Mouse (Mus musculus): ENCODE measurements around the gene Atm. TPM values are rescaled to one million over a fixed set of nuclear protein-coding genes. Genes with fewer than 3 reads are reported as not detected.

The Atm gene
- polyA plus RNA-seq, 1 experiment: 6.0 TPM

GRCm38 (mm10) chr9:53450609-53451008, 85.9 kb downstream of the Atm start:
- H3K4me1 ChIP-seq (ENCODE audit: control insufficient read depth, insufficient read depth, insufficient read length, low read length): no peaks in the 10 kb centered on the region
- no peak overlapping the region for H3K4me3 ChIP-seq (ENCODE audit: insufficient read depth, low read depth, low read length)
- no peak overlapping the region for H3K27ac ChIP-seq (replicated peaks; ENCODE audit: low read depth, low read length)

- H3K4me1 ChIP-seq (ENCODE audit: control insufficient read depth, insufficient read depth, insufficient read length, low read length): no peaks in the 10 kb centered on the region
Observed at GRCm38 (mm10) chr9:53435830-53436570, 100.5 kb downstream of the Atm start.

DNA sequence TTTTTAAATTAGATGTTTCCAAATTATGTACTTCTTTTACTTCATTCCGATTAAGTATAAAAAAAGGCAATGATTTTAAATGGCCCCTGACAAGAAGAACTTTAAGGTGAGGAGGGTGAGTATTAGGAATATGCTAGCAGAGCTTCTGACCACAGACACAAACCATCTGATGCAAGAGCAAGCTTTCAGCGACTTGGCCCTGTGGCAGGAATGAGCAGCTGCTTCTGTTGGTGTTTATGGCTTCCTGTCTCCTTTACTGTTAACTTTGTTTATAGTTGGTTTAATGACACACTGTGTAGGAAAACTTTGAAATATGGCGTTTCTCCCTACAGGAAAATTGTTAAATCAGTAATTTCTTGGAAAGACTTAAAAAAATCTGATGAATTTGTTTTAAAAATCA, 108.9 kb downstream of the Atm start:
- Histone ChIP-seq H3K4me1 (ENCODE audit: control insufficient read depth, insufficient read depth, insufficient read length, low read length) (no peaks in the 10 kb centered on the region), H3K4me3 (ENCODE audit: insufficient read depth, low read depth, low read length) (no peak overlapping the region), H3K27ac (replicated peaks; ENCODE audit: low read depth, low read length) (no peak overlapping the region)

More at GRCm38 (mm10) chr9:53435830-53436570, 100.5 kb downstream of the Atm start:
- Histone ChIP-seq H3K4me3 (ENCODE audit: insufficient read depth, low read depth, low read length) (no peak overlapping the region), H3K27ac (replicated peaks; ENCODE audit: low read depth, low read length) (no peak overlapping the region)

DNA sequence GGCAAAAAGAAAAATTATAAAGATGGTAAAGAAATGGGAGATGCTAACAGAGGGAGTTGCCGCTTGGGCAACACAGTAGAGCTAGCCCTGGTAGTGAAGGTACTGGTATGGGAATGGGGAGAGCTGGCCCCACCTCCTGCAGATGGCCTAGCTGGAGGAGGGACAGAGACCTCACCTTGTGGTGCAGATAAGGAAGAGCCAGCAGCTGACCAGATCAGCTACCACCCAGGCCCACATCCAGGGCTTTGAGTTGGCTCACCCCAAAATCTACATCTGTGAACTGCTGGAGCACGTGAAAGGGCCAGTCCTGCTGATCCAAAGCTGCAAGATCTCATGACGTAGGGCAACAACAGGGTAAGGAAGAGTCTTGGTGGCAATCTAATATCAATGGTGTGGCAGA, 109.8 kb downstream of the Atm start:
- Histone ChIP-seq H3K4me3 (ENCODE audit: insufficient read depth, low read depth, low read length) (no peak overlapping the region), H3K4me1 (ENCODE audit: control insufficient read depth, insufficient read depth, insufficient read length, low read length) (no peaks in the 10 kb centered on the region), H3K27ac (replicated peaks; ENCODE audit: low read depth, low read length) (no peak overlapping the region)

DNA sequence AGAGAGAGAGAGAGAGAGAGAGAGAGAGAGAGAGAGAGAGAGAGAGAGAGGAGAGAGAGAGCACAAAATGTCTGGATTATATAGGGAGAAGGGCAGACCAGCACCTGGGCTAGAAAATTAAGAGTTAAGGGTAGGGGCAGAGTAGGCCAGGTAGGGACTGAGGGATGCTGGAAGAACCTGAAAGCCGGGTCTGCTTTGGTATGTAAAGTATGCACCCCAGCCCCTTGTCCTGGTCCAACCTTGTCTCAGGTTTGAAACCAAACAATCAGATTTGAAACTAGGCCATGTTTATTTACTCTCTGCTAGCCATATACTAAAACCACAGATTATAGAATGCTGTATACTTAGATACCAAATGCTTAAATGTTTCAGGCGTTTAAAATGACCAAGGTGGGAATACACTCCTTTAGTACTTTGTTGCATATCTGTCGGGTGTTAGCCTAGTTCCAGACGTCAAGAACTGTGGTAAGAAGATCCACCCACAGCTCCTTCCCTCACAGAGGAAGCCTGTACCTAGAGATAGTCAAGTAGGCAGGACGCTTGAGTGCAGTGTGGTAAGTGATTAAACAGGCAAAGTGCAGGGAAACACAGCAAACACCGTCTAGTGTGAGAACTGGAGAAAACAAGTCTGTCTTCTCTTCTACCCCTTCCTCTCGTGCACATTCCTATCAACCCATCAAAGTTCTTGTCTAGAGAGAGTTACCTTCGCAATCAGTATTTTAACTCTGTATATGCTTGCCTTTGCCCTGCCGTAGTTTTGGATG, 114.2 kb downstream of the Atm start:
- no peaks in the 10 kb centered on the region for H3K4me1 ChIP-seq (ENCODE audit: control insufficient read depth, insufficient read depth, insufficient read length, low read length)
- no peak overlapping the region for H3K4me3 ChIP-seq (ENCODE audit: insufficient read depth, low read depth, low read length)
- no peak overlapping the region for H3K27ac ChIP-seq (replicated peaks; ENCODE audit: low read depth, low read length)

GRCm38 (mm10) chr9:53409427-53409826, 127.1 kb downstream of the Atm start:
- Histone ChIP-seq H3K4me3 (ENCODE audit: insufficient read depth, low read depth, low read length) (no peak overlapping the region), H3K27ac (replicated peaks; ENCODE audit: low read depth, low read length) (no peak overlapping the region)

GRCm38 (mm10) chr9:53408953-53409361, 127.6 kb downstream of the Atm start:
- no peaks in the 10 kb centered on the region for H3K4me1 ChIP-seq (ENCODE audit: control insufficient read depth, insufficient read depth, insufficient read length, low read length)
- H3K27ac ChIP-seq (replicated peaks; ENCODE audit: low read depth, low read length): no peak overlapping the region
- H3K4me3 ChIP-seq (ENCODE audit: insufficient read depth, low read depth, low read length): no peak overlapping the region

More at GRCm38 (mm10) chr9:53409427-53409826, 127.1 kb downstream of the Atm start:
- no peaks in the 10 kb centered on the region for H3K4me1 ChIP-seq (ENCODE audit: control insufficient read depth, insufficient read depth, insufficient read length, low read length)

- H3K27ac ChIP-seq (replicated peaks; ENCODE audit: low read depth, low read length): no peak overlapping the region
- no peaks in the 10 kb centered on the region for H3K4me1 ChIP-seq (ENCODE audit: control insufficient read depth, insufficient read depth, insufficient read length, low read length)
- H3K4me3 ChIP-seq (ENCODE audit: insufficient read depth, low read depth, low read length): no peak overlapping the region
Observed at GRCm38 (mm10) chr9:53408548-53408947, 128.0 kb downstream of the Atm start.

DNA sequence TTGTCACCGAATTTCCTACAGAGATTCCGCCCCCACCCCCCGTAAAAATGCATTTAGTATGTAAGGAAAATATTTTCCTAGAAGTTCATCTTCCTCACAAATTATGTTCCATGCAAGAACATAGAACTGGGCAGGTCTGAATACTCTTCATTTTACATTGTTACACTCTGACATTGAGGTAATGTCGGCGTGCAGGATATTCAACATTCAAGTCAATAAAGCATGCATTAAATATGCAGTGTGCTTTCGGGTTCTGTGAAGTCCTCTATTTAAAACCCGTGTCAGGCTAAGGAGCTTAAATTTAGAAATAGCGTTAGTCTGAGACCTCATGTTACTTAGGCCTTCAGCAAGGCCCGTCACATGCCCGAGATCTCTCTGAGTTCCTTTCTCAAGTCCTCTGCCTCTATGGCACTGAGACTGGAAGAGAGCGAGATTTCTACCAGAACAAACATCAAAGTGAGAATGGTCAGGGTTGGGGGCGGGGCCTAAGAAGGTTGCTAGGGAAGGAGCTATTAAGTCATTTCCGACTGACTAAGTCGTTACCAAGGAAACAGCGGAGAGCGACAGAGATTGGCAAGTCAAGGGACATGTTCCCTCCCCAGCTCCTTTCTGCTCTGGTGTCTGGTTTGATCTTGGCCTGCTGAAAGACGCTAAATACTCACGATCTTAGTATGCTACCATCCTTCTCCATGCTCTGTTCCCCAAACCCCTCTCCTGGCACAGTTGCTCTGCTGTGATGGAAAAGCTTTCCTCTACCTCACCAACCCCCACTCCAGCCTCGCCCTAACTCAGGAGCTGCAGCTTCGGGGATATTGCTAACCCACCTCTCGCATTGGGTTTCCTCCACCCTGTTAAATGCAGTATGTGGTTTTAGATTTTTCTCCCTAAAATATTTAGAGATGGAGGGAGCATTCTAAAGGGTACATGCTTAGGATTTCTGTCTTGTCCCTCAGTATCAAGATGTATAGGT, 131.5 kb downstream of the Atm start:
- H3K27ac ChIP-seq (replicated peaks; ENCODE audit: low read depth, low read length): 0 out of 2 replicates have a peak overlapping the region, but pooled peaks have one; percentile 9
- H3K4me1 ChIP-seq (ENCODE audit: control insufficient read depth, insufficient read depth, insufficient read length, low read length): no peaks in the 10 kb centered on the region
- H3K4me3 ChIP-seq (ENCODE audit: insufficient read depth, low read depth, low read length): peak overlapping the region; percentile 68

GRCm38 (mm10) chr9:53404050-53404752, 132.3 kb downstream of the Atm start:
- no peaks in the 10 kb centered on the region for H3K4me1 ChIP-seq (ENCODE audit: control insufficient read depth, insufficient read depth, insufficient read length, low read length)
- no peak overlapping the region for H3K4me3 ChIP-seq (ENCODE audit: insufficient read depth, low read depth, low read length)
- H3K27ac ChIP-seq (replicated peaks; ENCODE audit: low read depth, low read length): no peak overlapping the region

GRCm38 (mm10) chr9:53402991-53403390, 133.5 kb downstream of the Atm start:
- H3K4me3 ChIP-seq (ENCODE audit: insufficient read depth, low read depth, low read length): no peak overlapping the region
- H3K4me1 ChIP-seq (ENCODE audit: control insufficient read depth, insufficient read depth, insufficient read length, low read length): no peaks in the 10 kb centered on the region
- H3K27ac ChIP-seq (replicated peaks; ENCODE audit: low read depth, low read length): no peak overlapping the region

GRCm38 (mm10) chr9:53402291-53402711, 134.2 kb downstream of the Atm start, which contains the start of gene 4930550C14Rik:
4930550C14Rik (plus strand) TSS chr9:53402325.
- Histone ChIP-seq H3K27ac (replicated peaks; ENCODE audit: low read depth, low read length) (no peak within 1 kb of the TSS), H3K4me1 (ENCODE audit: control insufficient read depth, insufficient read depth, insufficient read length, low read length) (no peaks in the 10 kb centered on the region), H3K4me3 (ENCODE audit: insufficient read depth, low read depth, low read length) (peak within 1 kb of the TSS; percentile 1; the same call in 1 of the 2 replicates)

GRCm38 (mm10) chr9:53401146-53401545, 135.4 kb downstream of the Atm start:
- Histone ChIP-seq H3K4me3 (ENCODE audit: insufficient read depth, low read depth, low read length) (no peak overlapping the region), H3K27ac (replicated peaks; ENCODE audit: low read depth, low read length) (no peak overlapping the region), H3K4me1 (ENCODE audit: control insufficient read depth, insufficient read depth, insufficient read length, low read length) (no peaks in the 10 kb centered on the region)

DNA sequence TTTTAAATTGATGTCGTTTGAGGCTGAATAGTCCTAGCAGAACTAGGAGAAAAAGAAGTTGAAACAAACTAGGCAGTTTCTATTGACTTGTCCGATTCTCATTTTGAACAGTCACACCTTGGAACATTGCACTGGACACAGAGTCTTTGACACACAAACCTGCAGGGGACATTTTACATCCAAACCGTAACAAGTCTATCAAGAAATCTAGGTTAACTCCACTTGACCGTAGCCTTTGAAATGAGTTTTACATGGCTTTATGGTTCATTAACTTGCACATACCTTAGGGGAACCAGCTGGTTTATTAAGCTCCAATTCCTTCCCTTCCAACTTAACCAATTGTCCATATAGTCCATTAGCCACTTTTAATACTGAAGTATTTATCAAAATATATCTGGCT, 135.8 kb downstream of the Atm start:
- H3K4me1 ChIP-seq (ENCODE audit: control insufficient read depth, insufficient read depth, insufficient read length, low read length): no peaks in the 10 kb centered on the region
- H3K4me3 ChIP-seq (ENCODE audit: insufficient read depth, low read depth, low read length): no peak overlapping the region
- H3K27ac ChIP-seq (replicated peaks; ENCODE audit: low read depth, low read length): no peak overlapping the region
